Mouse (Mus musculus) gastrocnemius, postnatal 14 days (tissue): ENCODE data around the gene Calhm2. TPM values are rescaled to one million over a fixed set of nuclear protein-coding genes. Genes with fewer than 3 reads are reported as not detected.

Source experiments
- DNase-seq: peaks from one replicate; pipeline ENCODE4 v3.0.0; 2021; ENCODE audit warnings: mixed read lengths
- intact Hi-C: fragments of 180-260 bp; cut with DNase I; formaldehyde crosslinking; loops from one replicate; pipeline ENCODE4 v1.15.1; 2025; ENCODE audit warnings: low total_unique reads
- long read RNA-seq, 2 experiments: library from polyadenylated mRNA; stranded (forward); transcript quantifications; one replicate each; pipeline ENCODE4 v2.0.0; 2021
- total RNA-seq, 2 experiments: library from RNA; stranded (reverse); gene quantifications; 2 replicates each; pipeline ENCODE4 v1.2.3; 2021

Calhm2 gene
- total RNA-seq = 1 to 10 TPM; 2.4 to 3.2 TPM
- long read RNA-seq, experiment 1, partial matches to known transcripts = 0 of 2 reads
- long read RNA-seq, experiment 1, other reads (novel, unspliced or antisense) = 2 of 2 reads
- long read RNA-seq, experiment 2 = 0 reads

- intact Hi-C loops = no loop called here
- peak; percentile 73 for DNase-seq
Measured at GRCm38 (mm10) chr19:47137771-47138421, at the start of gene Calhm2. Gene Calhm2 (minus strand): TSS chr19:47138294.

DNA sequence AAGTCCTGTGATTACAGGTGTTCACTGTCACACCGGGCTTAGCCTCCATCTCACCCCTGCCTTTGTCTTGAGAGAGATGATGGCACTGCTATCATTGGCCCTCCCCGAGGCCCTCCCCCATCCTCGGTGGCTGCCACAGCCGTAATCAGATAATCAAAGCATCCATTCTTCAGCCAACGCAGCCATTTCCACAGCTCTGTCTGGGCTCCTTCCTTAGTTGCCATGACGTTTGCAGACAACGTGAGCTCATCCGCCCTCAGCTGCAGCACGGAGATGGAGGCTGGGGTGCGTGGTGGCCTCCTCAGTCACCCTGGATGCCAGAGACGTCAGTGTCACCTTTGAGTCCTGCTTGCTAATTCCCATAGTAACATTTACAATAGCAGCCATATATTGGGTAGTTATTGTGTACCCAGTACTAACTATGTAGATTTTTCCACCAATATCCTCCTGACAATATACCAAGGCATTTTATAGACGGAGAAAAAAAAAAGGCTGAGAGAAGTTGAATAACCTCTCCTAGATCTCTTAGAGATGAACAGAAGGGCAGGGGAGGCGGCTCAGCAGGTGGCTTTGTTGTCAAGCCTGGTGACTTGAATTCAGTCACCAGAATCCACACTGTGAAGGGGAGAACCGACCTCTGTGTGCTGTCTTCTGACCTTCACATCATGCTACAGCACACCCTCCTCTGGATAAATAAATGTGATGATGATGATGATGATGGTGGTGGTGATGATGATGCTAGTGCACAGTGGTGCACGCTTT, 48.6 kb upstream of the Calhm2 start:
- DNase-seq = no peak
- intact Hi-C loops = no loop called here

DNA sequence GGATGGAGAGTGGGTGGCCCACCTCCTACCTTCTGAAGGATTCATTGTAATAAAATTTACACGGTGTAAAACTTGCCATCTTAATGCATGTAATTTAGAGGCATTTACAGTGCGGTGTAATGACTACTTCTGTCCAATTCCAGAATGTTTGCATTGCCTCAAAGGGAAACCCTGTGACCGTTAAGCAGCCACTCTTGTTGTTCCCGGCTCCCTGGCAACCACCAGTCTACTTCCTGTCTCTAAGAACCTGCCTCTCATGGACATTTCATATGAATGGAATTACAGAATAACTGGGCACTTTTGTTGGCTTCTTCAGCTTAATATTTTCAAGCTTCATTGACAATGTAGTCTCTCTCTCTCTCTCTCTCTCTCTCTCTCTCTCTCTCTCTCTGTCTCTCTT, 46.6 kb upstream of the Calhm2 start:
- intact Hi-C loops = no loop called here
- no peak for DNase-seq

DNA sequence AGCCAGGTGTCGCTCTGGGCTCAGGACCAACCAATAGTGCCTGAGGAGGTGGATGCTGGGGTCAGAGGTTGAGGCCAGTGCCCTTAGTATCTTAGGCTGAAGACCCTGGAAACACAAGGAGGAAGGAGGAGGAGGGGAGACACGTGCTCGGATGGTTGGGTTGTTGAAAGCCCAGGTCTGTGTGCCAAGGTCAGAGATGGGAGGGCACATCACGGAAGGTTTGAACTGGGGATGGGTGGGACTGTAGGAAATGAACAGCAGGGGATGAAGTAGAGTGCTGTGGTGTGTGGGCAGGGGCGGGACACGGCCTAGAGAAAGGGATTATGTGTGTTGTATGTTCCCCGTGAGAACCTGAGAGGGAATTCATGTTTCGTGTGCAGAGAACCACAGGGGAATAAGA, 46.1 kb upstream of the Calhm2 start:
- DNase-seq = no peak
- intact Hi-C loops = no loop called here

- intact Hi-C loops = no loop called here
- DNase-seq = no peak
Measured at GRCm38 (mm10) chr19:47180011-47180410, 41.9 kb upstream of the Calhm2 start.

DNA sequence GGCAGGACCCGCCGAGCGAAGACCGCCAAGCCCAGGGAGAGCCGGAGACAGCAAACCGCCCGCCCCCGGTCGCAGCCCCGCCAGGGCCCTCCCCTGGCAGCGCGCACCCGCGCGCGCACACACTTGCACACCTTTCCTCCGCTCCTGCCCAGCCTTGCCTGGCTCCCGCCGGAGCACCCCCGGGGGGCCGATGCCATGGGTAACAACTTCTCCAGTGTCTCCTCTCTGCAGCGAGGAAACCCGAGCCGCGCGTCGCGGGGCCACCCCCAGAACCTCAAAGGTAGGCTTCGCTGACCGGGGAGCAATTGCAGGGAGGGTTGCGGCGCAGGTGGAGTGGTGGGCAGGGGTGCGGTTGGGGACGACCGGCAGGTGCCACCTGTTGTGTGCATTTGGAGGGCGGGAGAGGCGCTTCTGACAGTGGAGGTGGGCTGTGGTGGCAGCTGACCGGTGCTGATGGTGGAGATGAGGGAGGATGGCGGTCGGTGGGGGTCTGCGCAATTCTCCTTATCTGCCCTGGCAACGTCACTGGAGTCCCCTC, 41.2 kb upstream of the Calhm2 start:
- intact Hi-C loops = loop anchor here (5.0 kb wide), 1 partner anchor 158 kb away; no protein-coding TSS in a partner anchor
- no peak for DNase-seq

GRCm38 (mm10) chr19:47178431-47179271, 40.6 kb upstream of the Calhm2 start, which contains the start of gene Neurl1a:
Gene Neurl1a (plus strand): TSS chr19:47178820.
- intact Hi-C loops = loop anchor here (5.0 kb wide), 1 partner anchor 159 kb away; no protein-coding TSS in a partner anchor
- peak; percentile 43 for DNase-seq

DNA sequence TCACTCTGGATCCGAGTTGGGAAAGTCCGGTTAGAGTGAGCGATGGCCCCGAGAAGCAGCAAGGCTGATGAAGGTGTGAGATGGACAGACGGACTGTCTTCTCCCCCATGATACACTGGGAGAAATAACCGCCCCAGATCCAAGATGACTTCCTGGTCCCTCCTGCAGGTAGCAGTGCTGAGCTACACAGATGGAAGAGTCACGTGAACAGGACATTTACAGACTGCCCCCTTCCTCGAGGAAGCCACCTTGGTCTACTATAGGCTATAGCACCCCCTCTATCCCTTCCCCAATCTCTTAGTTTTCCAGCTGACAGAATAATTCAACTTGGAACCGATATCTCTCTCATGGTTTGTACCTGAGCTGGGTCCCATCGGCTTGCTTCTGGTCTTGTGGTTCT, 39.9 kb upstream of the Calhm2 start:
- intact Hi-C loops = loop anchor here (5.0 kb wide), 1 partner anchor 159 kb away; no protein-coding TSS in a partner anchor
- DNase-seq = peak; percentile 37

- no peak for DNase-seq
- intact Hi-C loops = loop anchor here (2.0 to 5.0 kb wide), 2 partner anchors 86 to 160 kb away; no protein-coding TSS in a partner anchor
Measured at GRCm38 (mm10) chr19:47176916-47177505, 38.9 kb upstream of the Calhm2 start.

DNA sequence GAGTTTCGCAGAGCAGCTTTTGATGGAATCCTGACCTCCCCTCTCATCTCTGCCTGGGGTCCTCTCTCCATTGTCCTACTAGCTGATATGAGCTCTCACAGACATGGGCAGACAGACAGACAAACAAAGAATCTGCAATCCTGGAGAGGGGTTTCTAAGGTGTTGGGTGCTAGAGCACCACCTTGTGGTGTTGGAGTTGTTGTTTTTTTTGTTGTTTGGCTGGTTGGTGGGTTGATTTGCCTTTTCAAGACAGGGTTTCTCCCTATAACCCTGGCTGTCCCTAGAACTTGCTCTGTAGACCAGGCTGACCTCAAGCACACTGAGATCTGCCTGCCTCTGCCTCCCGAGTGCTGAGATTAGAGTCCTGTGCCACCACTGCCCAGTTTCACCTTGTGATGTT, 37.4 kb upstream of the Calhm2 start:
- DNase-seq = no peak
- intact Hi-C loops = loop anchor here (5.0 kb wide), 1 partner anchor 162 kb away; no protein-coding TSS in a partner anchor

GRCm38 (mm10) chr19:47174515-47174914, 36.4 kb upstream of the Calhm2 start:
- intact Hi-C loops = no loop called here
- no peak for DNase-seq

DNA sequence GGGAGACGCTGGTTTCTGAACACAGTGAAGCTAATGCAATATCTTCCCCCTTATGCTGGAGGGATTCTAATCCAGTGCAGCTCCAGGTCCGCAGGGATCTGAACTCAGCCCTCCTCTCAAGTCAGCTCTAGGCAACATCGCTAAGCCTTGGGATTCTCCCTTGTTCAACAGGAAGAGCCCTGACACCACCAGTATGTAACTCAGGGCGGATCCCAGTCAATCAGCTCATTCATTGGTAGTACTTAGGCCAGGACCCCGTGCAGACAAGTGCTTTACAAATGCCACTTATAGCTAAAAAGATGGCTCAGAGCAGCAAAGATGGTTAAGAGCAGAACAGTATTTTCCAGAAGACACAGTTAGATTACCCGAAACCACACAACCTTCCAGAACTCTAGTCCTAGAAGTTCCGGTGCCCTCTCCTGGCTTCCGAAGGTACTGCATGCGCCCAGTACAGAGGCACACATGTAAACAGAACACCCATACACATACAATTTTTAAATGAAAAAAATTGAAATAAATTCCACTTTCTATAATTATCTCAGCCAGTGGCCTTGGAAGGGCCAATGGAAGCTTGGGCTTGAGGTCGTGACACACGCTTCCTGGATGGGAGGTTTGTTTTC, 30.8 kb upstream of the Calhm2 start:
- DNase-seq = peak; percentile 81
- intact Hi-C loops = loop anchor here (5.0 kb wide), 1 partner anchor 52 kb away; no protein-coding TSS in a partner anchor

- DNase-seq = no peak
- intact Hi-C loops = loop anchor here (5.0 kb wide), 1 partner anchor 51 kb away; no protein-coding TSS in a partner anchor
Measured at GRCm38 (mm10) chr19:47168223-47168622, 30.1 kb upstream of the Calhm2 start.

- no peak for DNase-seq
- intact Hi-C loops = loop anchor here (5.0 kb wide), 1 partner anchor 50 kb away; no protein-coding TSS in a partner anchor
Measured at GRCm38 (mm10) chr19:47167617-47168214, 29.6 kb upstream of the Calhm2 start.

- intact Hi-C loops = loop anchor here (5.0 kb wide), 1 partner anchor 49 kb away; no protein-coding TSS in a partner anchor
- DNase-seq = no peak
Measured at GRCm38 (mm10) chr19:47166758-47167157, 28.7 kb upstream of the Calhm2 start.

GRCm38 (mm10) chr19:47163176-47163744, 25.2 kb upstream of the Calhm2 start:
- no peak for DNase-seq
- intact Hi-C loops = no loop called here

DNA sequence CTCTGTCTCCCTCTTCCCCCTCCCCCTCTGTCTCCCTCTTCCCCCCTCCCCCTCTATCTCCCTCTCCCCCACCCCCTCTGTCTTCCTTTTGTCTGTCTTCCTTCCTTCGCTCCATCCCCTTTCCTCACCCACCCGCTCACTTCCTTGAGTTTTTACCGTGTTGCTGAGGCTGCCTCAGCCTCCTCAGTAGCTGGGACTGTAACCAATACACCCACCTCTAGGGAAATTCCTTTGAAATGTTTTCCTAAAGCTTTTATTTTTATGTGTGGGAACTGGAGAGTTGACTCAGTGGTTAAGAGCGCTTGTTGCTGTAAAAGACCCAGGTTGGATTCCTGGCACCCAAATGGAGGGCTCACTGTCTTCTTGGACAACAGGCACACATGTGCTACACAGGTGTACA, 23.6 kb upstream of the Calhm2 start:
- intact Hi-C loops = no loop called here
- no peak for DNase-seq

GRCm38 (mm10) chr19:47157664-47158063, 19.6 kb upstream of the Calhm2 start, which contains the start of gene Calhm3:
Gene Calhm3 (minus strand): TSS chr19:47157764.
- no peak for DNase-seq
- intact Hi-C loops = no loop called here
